Mouse (Mus musculus) olfactory bulb, adult 2 months (tissue): ENCODE data around the gene Cfap97d1.

Source experiments
- CTCF ChIP-seq: fragments of 200-500 bp; IDR thresholded peaks from 2 replicates; pipeline ENCODE4 v1.5.1; 2012; ENCODE audit warnings: low read depth, mild to moderate bottlenecking, low read length, moderate library complexity; ENCODE audit not compliant: insufficient read depth
- POLR2A ChIP-seq: fragments of 200-500 bp; IDR thresholded peaks from 2 replicates; pipeline ENCODE4 v1.6.1; 2012; ENCODE audit warnings: mild to moderate bottlenecking, low read depth, low read length, moderate library complexity; ENCODE audit not compliant: insufficient read depth

DNA sequence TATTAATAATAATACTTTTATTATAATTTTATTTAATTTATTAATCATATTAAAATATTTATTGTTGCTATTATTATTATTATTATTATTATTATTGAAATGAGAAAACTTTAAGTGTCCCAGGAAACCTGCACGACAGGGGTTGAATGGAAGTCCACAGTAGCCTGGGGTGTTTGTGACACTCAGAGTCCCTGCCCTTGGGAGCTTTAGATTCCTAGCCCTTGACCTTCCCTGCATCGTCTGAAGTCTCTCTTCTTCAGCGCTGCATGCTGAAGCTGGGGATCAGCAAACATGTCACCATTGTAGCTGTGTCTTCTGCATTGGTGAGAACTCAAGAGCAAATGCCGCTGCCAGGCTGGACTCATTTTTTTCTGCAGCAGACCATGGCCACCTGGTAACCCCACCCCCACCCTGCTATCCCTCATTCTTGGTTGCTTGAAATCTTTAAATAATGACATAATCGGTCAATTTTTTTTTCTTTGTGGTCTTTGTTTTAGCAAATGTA, 51.4 kb downstream of the Cfap97d1 start:
- TF ChIP-seq POLR2A, result no peak
- TF ChIP-seq CTCF, result no peak
